Mouse (Mus musculus): Measurements from ENCODE around the gene Mmp17. TPM values are rescaled to one million over a fixed set of nuclear protein-coding genes. Genes with fewer than 3 reads are reported as not detected.

Gene Mmp17
- total RNA-seq, 2 experiments from 2014 or later = 91.1 to 94.9 TPM

Other genes starting within 250 kb of the Mmp17 start
- gene Sfswap, start 82.9 kb upstream of the Mmp17 start, total RNA-seq (2021) = 100 to 1,000 TPM; 111 to 113 TPM
- 1 to 10 TPM; 7.0 to 7.1 TPM for gene Zfp11, start 85.9 kb downstream of the Mmp17 start, total RNA-seq (2021)
- gene Sept14, start 124.3 kb downstream of the Mmp17 start, total RNA-seq (2021) = not detected
- 10 to 100 TPM; 79.3 to 85.1 TPM for gene Mrps17, start 131.3 kb downstream of the Mmp17 start, total RNA-seq (2021)
- 10 to 100 TPM; 72.2 to 84.1 TPM for gene Nipsnap2, start 140.9 kb downstream of the Mmp17 start, total RNA-seq (2021)
- 10 to 100 TPM; 25.4 to 26.0 TPM for gene Psph, start 203.3 kb downstream of the Mmp17 start, total RNA-seq (2021)